Mouse (Mus musculus): Measurements from ENCODE around the gene Dera. TPM values are rescaled to one million over a fixed set of nuclear protein-coding genes. Genes with fewer than 3 reads are reported as not detected.
A peak's percentile ranks its signal among the peaks of the same experiment; 100 is the strongest.

Gene Dera
- polyA plus RNA-seq, 1 experiment from 2014 or later, result 46.2 TPM

DNA sequence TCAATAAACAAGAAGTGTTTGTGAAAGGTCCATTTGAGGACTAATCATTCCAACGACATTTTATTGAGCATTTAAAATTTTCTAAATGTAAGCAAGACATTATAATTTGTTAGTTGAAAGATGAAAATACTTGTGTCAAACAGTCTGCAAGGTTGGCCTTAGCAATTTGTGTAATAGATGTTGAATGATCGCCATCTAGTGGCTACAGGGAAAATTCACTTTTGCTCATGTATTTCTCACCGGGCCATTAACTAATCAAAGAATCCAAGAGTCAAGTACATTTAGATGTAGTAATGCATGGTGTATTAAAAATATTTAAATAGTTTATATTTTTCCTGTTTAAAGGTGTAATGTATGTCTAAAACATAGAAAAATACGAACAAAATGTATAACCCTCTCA, 30.4 kb upstream of the Dera start:
- Histone ChIP-seq H3K4me2 (ENCODE audit: low read depth, low read length) (no peak overlapping the region), H3K9ac (ENCODE audit: low read length) (no peak overlapping the region), H3K9me3 (replicated peaks; ENCODE audit: control insufficient read depth, low read length) (no peaks in the 10 kb centered on the region), H3K36me3 (ENCODE audit: control insufficient read depth, insufficient read depth) (no peaks in the 10 kb centered on the region), H3K27me3 (ENCODE audit: control insufficient read depth, insufficient read depth, low read length) (peaks cover 3% of the 10 kb centered on the region; the same call in 1 of the 2 replicates), H3K4me1 (ENCODE audit: control insufficient read depth, insufficient read depth, low read length) (no peaks in the 10 kb centered on the region), H3K4me3 (ENCODE audit: low read length) (no peak overlapping the region), H3K27ac (ENCODE audit: low read length) (no peak overlapping the region)
- 6% methylated on average over 4 of the region's 4 CpGs for WGBS
- ATAC-seq (replicated peaks; ENCODE audit: extremely low read depth, insufficient read depth, low FRiP score), result no peak

DNA sequence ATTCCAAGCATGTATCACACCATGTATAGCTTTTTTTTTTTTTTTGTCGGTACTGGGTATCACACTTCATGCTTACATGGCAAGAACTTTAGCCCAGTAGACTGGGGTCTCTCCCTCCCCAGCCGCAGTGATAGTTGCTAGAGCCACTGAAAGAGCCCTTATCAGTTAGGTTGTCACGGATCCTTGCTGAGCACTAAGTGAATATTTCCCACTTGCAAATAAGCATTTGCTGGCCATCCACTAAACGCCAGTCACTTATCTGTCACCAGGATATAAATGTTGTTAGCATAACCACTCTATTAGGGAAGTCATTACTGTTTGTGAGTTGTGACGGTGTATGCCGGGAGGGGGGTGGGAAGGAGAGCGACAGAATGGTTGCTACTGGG, 19.9 kb upstream of the Dera start:
- Histone ChIP-seq H3K27ac (ENCODE audit: low read length) (peak overlapping the region; percentile 67), H3K4me3 (ENCODE audit: low read length) (peak overlapping the region; percentile 82), H3K9ac (ENCODE audit: low read length) (peak overlapping the region; percentile 87), H3K9me3 (replicated peaks; ENCODE audit: control insufficient read depth, low read length) (no peaks in the 10 kb centered on the region), H3K27me3 (ENCODE audit: control insufficient read depth, insufficient read depth, low read length) (no peaks in the 10 kb centered on the region; the same call in 1 of the 2 replicates), H3K4me2 (ENCODE audit: low read depth, low read length) (peak overlapping the region; percentile 88), H3K36me3 (ENCODE audit: control insufficient read depth, insufficient read depth) (peaks cover 3% of the 10 kb centered on the region), H3K4me1 (ENCODE audit: control insufficient read depth, insufficient read depth, low read length) (peaks cover 19% of the 10 kb centered on the region)
- ATAC-seq (replicated peaks; ENCODE audit: extremely low read depth, insufficient read depth, low FRiP score), result peak; percentile 8; the same call in 1 of the 2 replicates
- 2% methylated on average over 7 of the region's 7 CpGs for WGBS

- peak within 1 kb of the TSS; percentile 87 for H3K9ac ChIP-seq (ENCODE audit: low read length)
- peaks cover 19% of the 10 kb centered on the region for H3K4me1 ChIP-seq (ENCODE audit: control insufficient read depth, insufficient read depth, low read length)
- peak within 1 kb of the TSS; percentile 72 for H3K27ac ChIP-seq (ENCODE audit: low read length)
- H3K36me3 ChIP-seq (ENCODE audit: control insufficient read depth, insufficient read depth), result peaks cover 5% of the 10 kb centered on the region
- peak within 1 kb of the TSS; percentile 82 for H3K4me3 ChIP-seq (ENCODE audit: low read length)
- H3K27me3 ChIP-seq (ENCODE audit: control insufficient read depth, insufficient read depth, low read length), result no peaks in the 10 kb centered on the region; the same call in 1 of the 2 replicates
- peak; percentile 99 for ATAC-seq (replicated peaks; ENCODE audit: extremely low read depth, insufficient read depth, low FRiP score)
- peak within 1 kb of the TSS; percentile 88 for H3K4me2 ChIP-seq (ENCODE audit: low read depth, low read length)
- 0% methylated on average over 80 of the region's 86 CpGs for WGBS
- H3K9me3 ChIP-seq (replicated peaks; ENCODE audit: control insufficient read depth, low read length), result no peaks in the 10 kb centered on the region
Measured at GRCm38 (mm10) chr6:137734846-137735609, 19.3 kb upstream of the Dera start, which contains the start of gene Strap. TSS of gene Strap (plus strand) at chr6:137735078.

DNA sequence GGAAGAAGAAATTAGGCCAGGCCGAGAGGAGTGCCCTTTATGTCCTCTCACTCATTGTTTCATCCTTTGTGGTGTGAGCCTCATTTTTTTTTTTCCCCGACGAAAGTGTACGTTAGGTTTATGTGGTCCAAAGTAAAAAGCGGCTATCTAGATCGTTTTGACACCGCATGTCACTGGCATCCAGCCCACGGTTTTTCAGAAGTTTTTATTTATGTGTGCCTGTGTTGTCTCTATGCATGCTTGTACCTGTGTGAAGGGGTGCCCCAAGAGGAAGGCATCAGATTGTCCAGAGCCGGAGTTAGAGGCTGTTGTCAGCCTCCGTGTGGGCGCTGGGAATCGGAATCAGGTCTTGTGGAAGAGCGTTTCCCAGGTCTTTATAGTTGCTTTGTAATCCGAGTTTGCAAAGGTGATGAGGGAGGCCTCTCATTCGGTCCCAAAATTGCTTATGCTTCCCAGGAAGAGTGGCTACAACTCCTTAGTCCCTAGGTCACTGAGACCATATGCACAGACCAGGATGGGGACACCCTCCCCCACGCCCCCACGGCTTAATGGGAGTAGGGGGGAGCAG, 18.6 kb upstream of the Dera start:
- Histone ChIP-seq H3K4me2 (ENCODE audit: low read depth, low read length) (peak overlapping the region; percentile 88), H3K36me3 (ENCODE audit: control insufficient read depth, insufficient read depth) (peaks cover 12% of the 10 kb centered on the region), H3K27ac (ENCODE audit: low read length) (peak overlapping the region; percentile 72), H3K9ac (ENCODE audit: low read length) (peak overlapping the region; percentile 87), H3K4me3 (ENCODE audit: low read length) (peak overlapping the region; percentile 82), H3K27me3 (ENCODE audit: control insufficient read depth, insufficient read depth, low read length) (no peaks in the 10 kb centered on the region; the same call in 1 of the 2 replicates), H3K4me1 (ENCODE audit: control insufficient read depth, insufficient read depth, low read length) (peaks cover 19% of the 10 kb centered on the region), H3K9me3 (replicated peaks; ENCODE audit: control insufficient read depth, low read length) (no peaks in the 10 kb centered on the region)
- 11% methylated on average over 17 of the region's 17 CpGs for WGBS
- ATAC-seq (replicated peaks; ENCODE audit: extremely low read depth, insufficient read depth, low FRiP score), result no peak

DNA sequence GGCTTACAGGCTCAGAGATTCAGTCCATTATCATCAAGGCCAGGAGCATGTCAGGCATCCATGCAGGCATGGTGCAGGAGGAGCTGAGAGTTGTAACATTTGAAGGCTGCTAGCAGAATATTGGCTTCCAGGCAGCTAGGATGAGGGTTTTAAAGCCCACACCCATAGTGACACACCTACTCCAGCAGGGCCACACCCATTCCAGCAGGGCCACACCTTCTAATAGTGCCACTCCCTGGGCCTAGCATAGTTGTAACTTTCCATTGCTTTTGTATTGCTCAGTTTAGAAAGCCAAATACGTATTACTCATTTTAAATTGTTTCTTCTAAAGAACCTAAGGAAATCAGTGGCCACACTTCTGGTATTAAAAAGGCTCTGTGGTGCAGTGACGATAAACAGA, 13.4 kb upstream of the Dera start:
- no peak overlapping the region for H3K9ac ChIP-seq (ENCODE audit: low read length)
- H3K4me2 ChIP-seq (ENCODE audit: low read depth, low read length), result no peak overlapping the region
- H3K27ac ChIP-seq (ENCODE audit: low read length), result no peak overlapping the region
- no peak overlapping the region for H3K4me3 ChIP-seq (ENCODE audit: low read length)
- H3K36me3 ChIP-seq (ENCODE audit: control insufficient read depth, insufficient read depth), result peaks cover 38% of the 10 kb centered on the region
- no peaks in the 10 kb centered on the region for H3K27me3 ChIP-seq (ENCODE audit: control insufficient read depth, insufficient read depth, low read length)
- 88% methylated on average over 2 of the region's 2 CpGs for WGBS
- H3K9me3 ChIP-seq (replicated peaks; ENCODE audit: control insufficient read depth, low read length), result no peaks in the 10 kb centered on the region
- no peak for ATAC-seq (replicated peaks; ENCODE audit: extremely low read depth, insufficient read depth, low FRiP score)
- H3K4me1 ChIP-seq (ENCODE audit: control insufficient read depth, insufficient read depth, low read length), result peaks cover 11% of the 10 kb centered on the region

DNA sequence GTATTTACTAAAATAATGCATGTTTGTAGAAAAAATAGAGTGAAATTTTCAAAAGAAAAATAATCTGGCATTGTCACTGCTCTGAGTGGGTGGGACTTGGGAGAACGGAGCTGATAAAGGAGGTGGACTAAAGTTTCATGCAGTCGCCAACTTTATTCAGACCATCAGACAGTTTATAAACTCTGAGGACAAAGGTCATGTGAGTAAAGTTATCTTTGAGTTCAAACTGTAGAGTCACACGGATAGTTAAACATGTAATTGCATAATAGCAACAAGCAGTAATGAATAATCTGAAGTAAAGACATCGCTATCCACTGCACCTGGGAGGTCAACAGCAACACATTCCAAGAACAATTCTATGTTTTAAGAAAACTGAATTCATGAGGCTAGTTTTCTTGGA, 9.6 kb upstream of the Dera start:
- Histone ChIP-seq H3K27me3 (ENCODE audit: control insufficient read depth, insufficient read depth, low read length) (no peaks in the 10 kb centered on the region), H3K9ac (ENCODE audit: low read length) (no peak overlapping the region), H3K9me3 (replicated peaks; ENCODE audit: control insufficient read depth, low read length) (no peaks in the 10 kb centered on the region), H3K27ac (ENCODE audit: low read length) (no peak overlapping the region), H3K4me2 (ENCODE audit: low read depth, low read length) (no peak overlapping the region), H3K4me1 (ENCODE audit: control insufficient read depth, insufficient read depth, low read length) (no peaks in the 10 kb centered on the region), H3K4me3 (ENCODE audit: low read length) (no peak overlapping the region), H3K36me3 (ENCODE audit: control insufficient read depth, insufficient read depth) (peaks cover 51% of the 10 kb centered on the region)
- WGBS, result 77% methylated on average over 4 of the region's 4 CpGs
- ATAC-seq (replicated peaks; ENCODE audit: extremely low read depth, insufficient read depth, low FRiP score), result no peak

DNA sequence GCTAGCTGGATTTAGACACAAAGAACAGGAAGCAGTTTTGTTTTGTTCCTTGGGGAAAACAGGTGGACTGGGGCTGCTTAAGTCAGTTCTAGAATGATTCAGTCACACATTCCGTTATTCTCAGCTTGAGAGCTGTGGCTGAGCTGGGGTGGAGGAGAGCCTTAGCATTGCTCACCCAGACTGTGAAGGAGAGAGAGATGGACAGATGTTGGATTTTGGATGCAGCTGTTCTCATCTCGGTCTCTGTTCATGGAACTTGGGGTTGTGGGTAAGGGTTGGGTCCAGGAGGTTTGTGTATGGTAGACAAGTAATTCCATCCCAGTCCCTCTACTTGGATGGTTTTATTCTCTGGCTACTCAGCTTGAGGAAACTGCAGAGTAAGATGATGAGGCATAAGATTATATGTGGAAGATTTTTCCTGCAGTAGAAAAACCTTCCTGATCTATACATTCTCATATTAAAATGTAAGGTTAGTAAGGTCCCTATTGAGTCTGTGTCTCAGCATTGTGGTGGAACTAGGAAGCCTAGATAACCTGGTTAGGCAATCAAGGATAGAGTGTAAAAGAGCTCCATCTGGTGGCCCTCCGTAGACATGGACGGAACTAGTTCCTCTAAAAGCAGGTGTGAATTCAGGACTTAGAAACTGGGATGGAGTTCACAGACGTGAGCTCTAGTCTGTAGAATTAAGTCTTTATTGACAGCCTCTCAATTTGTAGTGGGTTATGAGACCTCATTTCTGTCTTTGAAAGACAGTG, 7.0 kb upstream of the Dera start:
- no peak for ATAC-seq (replicated peaks; ENCODE audit: extremely low read depth, insufficient read depth, low FRiP score)
- Histone ChIP-seq H3K36me3 (ENCODE audit: control insufficient read depth, insufficient read depth) (peaks cover 43% of the 10 kb centered on the region), H3K27ac (ENCODE audit: low read length) (no peak overlapping the region), H3K27me3 (ENCODE audit: control insufficient read depth, insufficient read depth, low read length) (no peaks in the 10 kb centered on the region), H3K9ac (ENCODE audit: low read length) (no peak overlapping the region), H3K4me2 (ENCODE audit: low read depth, low read length) (no peak overlapping the region), H3K9me3 (replicated peaks; ENCODE audit: control insufficient read depth, low read length) (no peaks in the 10 kb centered on the region), H3K4me1 (ENCODE audit: control insufficient read depth, insufficient read depth, low read length) (peaks cover 2% of the 10 kb centered on the region; the same call in 1 of the 2 replicates), H3K4me3 (ENCODE audit: low read length) (no peak overlapping the region)
- 62% methylated on average over 5 of the region's 5 CpGs for WGBS

GRCm38 (mm10) chr6:137751551-137752274, 2.6 kb upstream of the Dera start:
- WGBS, result 84% methylated on average over 10 of the region's 10 CpGs
- Histone ChIP-seq H3K4me2 (ENCODE audit: low read depth, low read length) (no peak overlapping the region), H3K27me3 (ENCODE audit: control insufficient read depth, insufficient read depth, low read length) (no peaks in the 10 kb centered on the region), H3K27ac (ENCODE audit: low read length) (no peak overlapping the region), H3K4me1 (ENCODE audit: control insufficient read depth, insufficient read depth, low read length) (peaks cover 11% of the 10 kb centered on the region), H3K4me3 (ENCODE audit: low read length) (no peak overlapping the region), H3K9ac (ENCODE audit: low read length) (no peak overlapping the region), H3K36me3 (ENCODE audit: control insufficient read depth, insufficient read depth) (peaks cover 29% of the 10 kb centered on the region), H3K9me3 (replicated peaks; ENCODE audit: control insufficient read depth, low read length) (no peaks in the 10 kb centered on the region)
- ATAC-seq (replicated peaks; ENCODE audit: extremely low read depth, insufficient read depth, low FRiP score), result no peak
